Mouse (Mus musculus) forebrain, embryonic 16.5 days (tissue): ENCODE measurements around the gene Ccdc85b. TPM values are rescaled to one million over a fixed set of nuclear protein-coding genes. Genes with fewer than 3 reads are reported as not detected.

Source experiments
- ATAC-seq: fragments of 200-750 bp; cut with Nextera tagmentation; 2 replicates; pipeline ENCODE4 v1.8.0; 2017; ENCODE audit warnings: mild to moderate bottlenecking, moderate library complexity
- H3K27ac ChIP-seq: fragments of 300-500 bp; sonication (generic); 2 replicates; pipeline ENCODE4 v1.5.1; 2014; ENCODE audit warnings: low read length, control low read depth
- H3K27me3 ChIP-seq: fragments of 300-500 bp; sonication (generic); replicated peaks from 2 replicates; pipeline ENCODE4 v1.6.1; 2014; ENCODE audit warnings: low read length; ENCODE audit not compliant: control insufficient read depth, insufficient read depth
- H3K36me3 ChIP-seq: fragments of 300-500 bp; sonication (generic); 2 replicates; pipeline ENCODE4 v1.6.1; 2014; ENCODE audit not compliant: control insufficient read depth, insufficient read depth
- H3K4me1 ChIP-seq: fragments of 300-500 bp; sonication (generic); replicated peaks from 2 replicates; pipeline ENCODE4 v1.6.1; 2014; ENCODE audit warnings: low read length; ENCODE audit not compliant: control insufficient read depth, insufficient read depth
- H3K4me2 ChIP-seq: fragments of 300-500 bp; sonication (generic); 2 replicates; pipeline ENCODE4 v1.6.1; 2014; ENCODE audit warnings: mild to moderate bottlenecking, low read length, control low read depth
- H3K4me3 ChIP-seq: fragments of 300-500 bp; sonication (generic); replicated peaks from 2 replicates; pipeline ENCODE4 v1.5.1; 2014; ENCODE audit warnings: mild to moderate bottlenecking, low read length, control low read depth
- H3K9ac ChIP-seq: fragments of 300-500 bp; sonication (generic); replicated peaks from 2 replicates; pipeline ENCODE4 v1.6.1; 2014; ENCODE audit warnings: low read depth, low read length, control low read depth
- H3K9me3 ChIP-seq: fragments of 300-500 bp; sonication (generic); 2 replicates; pipeline ENCODE4 v1.6.1; 2016; ENCODE audit warnings: low read length; ENCODE audit not compliant: control insufficient read depth
- WGBS: fragments of 180-500 bp; shearing (Covaris S2); extraction: QIAGEN DNeasy Blood & Tissue Kit; methylation state at CpG from one replicate; pipeline ENCODE4 v1.1.7; 2014; 5-methylcytosine and 5-hydroxymethylcytosine counted together
- polyA plus RNA-seq: library from polyadenylated mRNA; unstranded; fragments of >200 nt; fragmentation: Nextera tagmentation; extraction: Ambion mirVana; gene quantifications from 2 replicates; pipeline ENCODE4 v1.2.1, GENCODE M21; 2015

The Ccdc85b gene
- polyA plus RNA-seq, 1 experiment from 2014 or later, result 8.8 TPM

GRCm38 (mm10) chr19:5423561-5423960, 34.1 kb downstream of the Ccdc85b start:
- no peaks in the 10 kb centered on the region for H3K9me3 ChIP-seq
- no peak for ATAC-seq
- H3K9ac ChIP-seq, result peak overlapping the region; percentile 92
- H3K4me2 ChIP-seq, result peak overlapping the region; percentile 91
- WGBS, result 63% methylated on average over 12 of the region's 12 CpGs
- H3K27me3 ChIP-seq, result no peaks in the 10 kb centered on the region
- H3K27ac ChIP-seq, result no peak overlapping the region
- peaks cover 37% of the 10 kb centered on the region for H3K4me1 ChIP-seq
- H3K36me3 ChIP-seq, result peaks cover 9% of the 10 kb centered on the region; the same call in 1 of the 2 replicates
- peak overlapping the region; percentile 78 for H3K4me3 ChIP-seq

- no peak overlapping the region; the same call in 1 of the 2 replicates for H3K4me2 ChIP-seq
- H3K4me1 ChIP-seq, result peaks cover 37% of the 10 kb centered on the region
- H3K9ac ChIP-seq, result peak overlapping the region; percentile 92; the same call in 1 of the 2 replicates
- ATAC-seq, result no peak
- WGBS, result 71% methylated on average over 9 of the region's 9 CpGs
- no peaks in the 10 kb centered on the region for H3K27me3 ChIP-seq
- H3K36me3 ChIP-seq, result peaks cover 9% of the 10 kb centered on the region; the same call in 1 of the 2 replicates
- no peak overlapping the region for H3K4me3 ChIP-seq
- H3K27ac ChIP-seq, result no peak overlapping the region
- H3K9me3 ChIP-seq, result no peaks in the 10 kb centered on the region
These were observed 34.7 kb downstream of the Ccdc85b start for GRCm38 (mm10) chr19:5422895-5423443.

GRCm38 (mm10) chr19:5422267-5422666, 35.4 kb downstream of the Ccdc85b start:
- H3K4me3 ChIP-seq, result no peak overlapping the region
- H3K36me3 ChIP-seq, result peaks cover 9% of the 10 kb centered on the region; the same call in 1 of the 2 replicates
- ATAC-seq, result no peak
- no peaks in the 10 kb centered on the region for H3K27me3 ChIP-seq
- 81% methylated on average over 10 of the region's 10 CpGs for WGBS
- H3K27ac ChIP-seq, result no peak overlapping the region
- H3K4me2 ChIP-seq, result no peak overlapping the region
- H3K4me1 ChIP-seq, result peaks cover 37% of the 10 kb centered on the region
- no peak overlapping the region for H3K9ac ChIP-seq
- no peaks in the 10 kb centered on the region for H3K9me3 ChIP-seq

- WGBS, result 90% methylated on average over 5 of the region's 5 CpGs
- no peak overlapping the region for H3K4me3 ChIP-seq
- no peak overlapping the region for H3K9ac ChIP-seq
- no peaks in the 10 kb centered on the region for H3K9me3 ChIP-seq
- H3K4me1 ChIP-seq, result peaks cover 35% of the 10 kb centered on the region
- peaks cover 9% of the 10 kb centered on the region; the same call in 1 of the 2 replicates for H3K36me3 ChIP-seq
- no peak overlapping the region for H3K27ac ChIP-seq
- no peak overlapping the region for H3K4me2 ChIP-seq
- no peak for ATAC-seq
- H3K27me3 ChIP-seq, result no peaks in the 10 kb centered on the region
These were observed 35.9 kb downstream of the Ccdc85b start for GRCm38 (mm10) chr19:5421784-5422183.

GRCm38 (mm10) chr19:5420579-5420978, 37.1 kb downstream of the Ccdc85b start:
- 92% methylated on average over 6 of the region's 6 CpGs for WGBS
- Histone ChIP-seq H3K4me3 (no peak overlapping the region), H3K9ac (no peak overlapping the region), H3K36me3 (0 out of 2 replicates have a peak, but pooled peaks cover 7% of the 10 kb centered on the region), H3K27me3 (no peaks in the 10 kb centered on the region), H3K9me3 (no peaks in the 10 kb centered on the region), H3K4me2 (no peak overlapping the region), H3K27ac (no peak overlapping the region), H3K4me1 (peaks cover 23% of the 10 kb centered on the region)
- no peak for ATAC-seq

- Histone ChIP-seq H3K27ac (no peak overlapping the region), H3K27me3 (no peaks in the 10 kb centered on the region), H3K9me3 (no peaks in the 10 kb centered on the region), H3K4me1 (peaks cover 22% of the 10 kb centered on the region), H3K9ac (no peak overlapping the region), H3K36me3 (0 out of 2 replicates have a peak, but pooled peaks cover 7% of the 10 kb centered on the region), H3K4me2 (no peak overlapping the region), H3K4me3 (no peak overlapping the region)
- no peak for ATAC-seq
- 95% methylated on average over 9 of the region's 9 CpGs for WGBS
These were observed 38.1 kb downstream of the Ccdc85b start for GRCm38 (mm10) chr19:5419630-5420029.

GRCm38 (mm10) chr19:5418750-5419466, 38.8 kb downstream of the Ccdc85b start:
- H3K9ac ChIP-seq, result no peak overlapping the region
- H3K9me3 ChIP-seq, result no peaks in the 10 kb centered on the region
- 94% methylated on average over 8 of the region's 8 CpGs for WGBS
- no peak overlapping the region for H3K4me3 ChIP-seq
- H3K4me1 ChIP-seq, result peaks cover 20% of the 10 kb centered on the region
- no peaks in the 10 kb centered on the region for H3K27me3 ChIP-seq
- no peak for ATAC-seq
- H3K27ac ChIP-seq, result no peak overlapping the region
- no peak overlapping the region for H3K4me2 ChIP-seq
- H3K36me3 ChIP-seq, result 0 out of 2 replicates have a peak, but pooled peaks cover 7% of the 10 kb centered on the region

GRCm38 (mm10) chr19:5414534-5414957, 43.1 kb downstream of the Ccdc85b start:
- Histone ChIP-seq H3K4me3 (no peak overlapping the region), H3K4me2 (no peak overlapping the region), H3K27ac (no peak overlapping the region), H3K27me3 (no peaks in the 10 kb centered on the region), H3K9ac (no peak overlapping the region), H3K9me3 (no peaks in the 10 kb centered on the region), H3K36me3 (no peaks in the 10 kb centered on the region), H3K4me1 (no peaks in the 10 kb centered on the region)
- no peak for ATAC-seq
- WGBS, result 75% methylated on average over 2 of the region's 2 CpGs

GRCm38 (mm10) chr19:5413840-5414239, 43.9 kb downstream of the Ccdc85b start:
- 72% methylated on average over 4 of the region's 4 CpGs for WGBS
- Histone ChIP-seq H3K4me2 (no peak overlapping the region), H3K27ac (no peak overlapping the region), H3K36me3 (no peaks in the 10 kb centered on the region), H3K4me1 (no peaks in the 10 kb centered on the region; the same call in 1 of the 2 replicates), H3K9ac (no peak overlapping the region), H3K27me3 (no peaks in the 10 kb centered on the region), H3K4me3 (no peak overlapping the region), H3K9me3 (no peaks in the 10 kb centered on the region)
- no peak for ATAC-seq
